Mouse (Mus musculus) MEL (cell line): ENCODE measurements around the gene P4ha2.

Experiments
- CTCF ChIP-seq, 3 experiments: IDR thresholded peaks in 2 of 3; conservative IDR thresholded peaks in 1 of 3; 2 replicates each; pipeline ENCODE4 v1.5.1; 2011 to 2012; ENCODE audit warnings: low read length in 3 of 3, low read depth in 2 of 3, mild to moderate bottlenecking in 2 of 3, improper control_type of control experiment in 1 of 3, inconsistent platforms in 1 of 3, mixed read lengths in 1 of 3, moderate library complexity in 1 of 3; ENCODE audit not compliant: control insufficient read depth in 1 of 3, insufficient read depth in 1 of 3, poor library complexity in 1 of 3, severe bottlenecking in 1 of 3
- EP300 ChIP-seq, 2 experiments: IDR thresholded peaks; 2 replicates each; pipeline ENCODE4 v1.6.1; 2011; ENCODE audit warnings: improper control_type of control experiment in 2 of 2, low read length in 2 of 2, low read depth in 1 of 2, mild to moderate bottlenecking in 1 of 2
- GATA1 ChIP-seq: IDR thresholded peaks from 2 replicates; pipeline ENCODE4 v1.6.1; 2011; ENCODE audit warnings: low read depth, low read length, improper control_type of control experiment
- MEF2A ChIP-seq: IDR thresholded peaks from 2 replicates; pipeline ENCODE4 v1.6.1; 2014; ENCODE audit warnings: low read depth, mild to moderate bottlenecking, inconsistent platforms, low read length, improper control_type of control experiment; ENCODE audit not compliant: poor library complexity, insufficient replicate concordance, severe bottlenecking; ENCODE audit errors: extremely low read depth
- MXI1 ChIP-seq: IDR thresholded peaks from 2 replicates; pipeline ENCODE4 v1.6.1; 2011; ENCODE audit warnings: mild to moderate bottlenecking, low read depth, low read length, improper control_type of control experiment
- POLR2A ChIP-seq, 2 experiments: IDR thresholded peaks; 2 replicates each; pipeline ENCODE4 v1.6.1; 2011 to 2012; ENCODE audit warnings: low read length in 2 of 2, mild to moderate bottlenecking in 2 of 2, control low read depth in 1 of 2, improper control_type of control experiment in 1 of 2, low read depth in 1 of 2, moderate library complexity in 1 of 2; ENCODE audit not compliant: control insufficient read depth in 1 of 2, insufficient read depth in 1 of 2, poor library complexity in 1 of 2
- POLR2AphosphoS5 ChIP-seq: IDR thresholded peaks from 2 replicates; pipeline ENCODE4 v1.6.1; 2012; ENCODE audit warnings: low read depth, borderline replicate concordance, mild to moderate bottlenecking, inconsistent platforms, low read length, moderate library complexity, mixed read lengths
- TBP ChIP-seq: IDR thresholded peaks from 2 replicates; pipeline ENCODE4 v1.8.0; 2011; ENCODE audit warnings: low read depth, low read length, improper control_type of control experiment
- UBTF ChIP-seq: IDR thresholded peaks from 2 replicates; pipeline ENCODE4 v1.6.1; 2012; ENCODE audit warnings: low read depth, mild to moderate bottlenecking, inconsistent platforms, low read length, improper control_type of control experiment, moderate library complexity, borderline replicate concordance; ENCODE audit not compliant: insufficient read depth
- USF2 ChIP-seq, 2 experiments: IDR thresholded peaks; 2 replicates each; pipeline ENCODE4 v1.6.1; 2011 to 2012; ENCODE audit warnings: improper control_type of control experiment in 2 of 2, low read length in 2 of 2, borderline replicate concordance in 1 of 2, inconsistent platforms in 1 of 2, low read depth in 1 of 2, mild to moderate bottlenecking in 1 of 2; ENCODE audit not compliant: insufficient read depth in 1 of 2
- ZC3H11A ChIP-seq: IDR thresholded peaks from 2 replicates; pipeline ENCODE4 v1.6.1; 2012; ENCODE audit warnings: low read depth, mild to moderate bottlenecking, inconsistent platforms, low read length, improper control_type of control experiment

GRCm38 (mm10) chr11:54149791-54150465 is 50.0 kb downstream of the P4ha2 start:
- peak; percentile 92 for TF ChIP-seq GATA1
- TF ChIP-seq ZC3H11A, result peak; percentile 57
- TF ChIP-seq CTCF (IDR thresholded peaks at IDR 0.05 in 2 of 3, conservative IDR thresholded peaks at IDR 0.05 in 1 of 3; ENCODE audit: control insufficient read depth in 1 of 3, insufficient read depth in 1 of 3, low read depth in 2 of 3, low read length in 3 of 3, poor library complexity in 1 of 3, severe bottlenecking in 1 of 3), result no peak
- no peak for TF ChIP-seq UBTF
- TF ChIP-seq POLR2AphosphoS5, result no peak
- TF ChIP-seq TBP, result peak; percentile 46; the same call in 1 of the 2 replicates
- TF ChIP-seq EP300 (IDR thresholded peaks at IDR 0.05; ENCODE audit: low read depth in 1 of 2, low read length in 2 of 2), result peak; percentile 90 to 93
- TF ChIP-seq POLR2A (IDR thresholded peaks at IDR 0.05; ENCODE audit: control insufficient read depth in 1 of 2, insufficient read depth in 1 of 2, low read depth in 1 of 2, low read length in 2 of 2, poor library complexity in 1 of 2), result no peak
- no peak for TF ChIP-seq USF2 (IDR thresholded peaks at IDR 0.05; ENCODE audit: borderline replicate concordance in 1 of 2, insufficient read depth in 1 of 2, low read depth in 1 of 2, low read length in 2 of 2)
- TF ChIP-seq MXI1, result peak; percentile 81
- TF ChIP-seq MEF2A, result peak; percentile 92; the same call in 1 of the 2 replicates
